Mouse (Mus musculus) heart, postnatal 10 days (tissue): ENCODE results near the gene Hoxb2. TPM values are rescaled to one million over a fixed set of nuclear protein-coding genes. Genes with fewer than 3 reads are reported as not detected.
A peak's percentile ranks its signal among the peaks of the same experiment; 100 is the strongest.

ENCODE experiments used
- DNase-seq, 2 experiments: peaks; one replicate each; pipeline ENCODE4 v3.0.0; 2021
- intact Hi-C: fragments of 180-260 bp; cut with DNase I; formaldehyde crosslinking; loops from one replicate; pipeline ENCODE4 v1.15.1; 2025
- total RNA-seq, 2 experiments: library from RNA; stranded (reverse); gene quantifications; 2 replicates each; pipeline ENCODE4 v1.2.3; 2021

Hoxb2 gene
- total RNA-seq, 2 experiments from 2014 or later, result 1.6 to 1.7 TPM

GRCm38 (mm10) chr11:96348141-96348928 is 2.0 kb upstream of the Hoxb2 start:
- DNase-seq, result no peak
- intact Hi-C loops, result no loop called here

- DNase-seq, result no peak
These were observed 1.3 kb upstream of the Hoxb2 start for GRCm38 (mm10) chr11:96348988-96349387.

GRCm38 (mm10) chr11:96349491-96350340 is 609 bp upstream of the Hoxb2 start:
- DNase-seq, result no peak
- intact Hi-C loops, result loop anchor here (5.0 to 10.0 kb wide), 2 partner anchors 58 to 165 kb away; no protein-coding TSS in a partner anchor

More at GRCm38 (mm10) chr11:96348988-96349387, 1.3 kb upstream of the Hoxb2 start:
- intact Hi-C loops, result no loop called here

- intact Hi-C loops, result loop anchor here (5.0 to 10.0 kb wide), 2 partner anchors 57 to 166 kb away; no protein-coding TSS in a partner anchor
These were observed 466 bp downstream of the Hoxb2 start for GRCm38 (mm10) chr11:96350791-96351190.

GRCm38 (mm10) chr11:96351312-96351711 is 987 bp downstream of the Hoxb2 start:
- DNase-seq, result no peak
- intact Hi-C loops, result loop anchor here (5.0 to 10.0 kb wide), 2 partner anchors 56 to 167 kb away; no protein-coding TSS in a partner anchor

More at GRCm38 (mm10) chr11:96350791-96351190, 466 bp downstream of the Hoxb2 start:
- DNase-seq, result no peak

- intact Hi-C loops, result loop anchor here (2.0 to 10.0 kb wide), 3 partner anchors 37 to 167 kb away; no protein-coding TSS in a partner anchor
- no peak for DNase-seq
These were observed 1.5 kb downstream of the Hoxb2 start for GRCm38 (mm10) chr11:96351831-96352230.

GRCm38 (mm10) chr11:96352691-96353521 is 2.6 kb downstream of the Hoxb2 start:
- intact Hi-C loops, result loop anchor here (2.0 to 10.0 kb wide), 3 partner anchors 38 to 168 kb away; no protein-coding TSS in a partner anchor
- peak; percentile 52 to 53 for DNase-seq

- intact Hi-C loops, result loop anchor here (2.0 to 10.0 kb wide), 3 partner anchors 39 to 169 kb away; no protein-coding TSS in a partner anchor
- DNase-seq, result no peak
These were observed 3.2 kb downstream of the Hoxb2 start for GRCm38 (mm10) chr11:96353522-96353841.

- no peak for DNase-seq
- intact Hi-C loops, result loop anchor here (2.0 to 10.0 kb wide), 3 partner anchors 39 to 169 kb away; no protein-coding TSS in a partner anchor
These were observed 3.6 kb downstream of the Hoxb2 start for GRCm38 (mm10) chr11:96353939-96354338.

GRCm38 (mm10) chr11:96354376-96354775 is 4.1 kb downstream of the Hoxb2 start:
- intact Hi-C loops, result loop anchor here (5.0 to 10.0 kb wide), 2 partner anchors 53 to 170 kb away; no protein-coding TSS in a partner anchor
- peak in 1 of 2 experiments; percentile 35 for DNase-seq

- intact Hi-C loops, result loop anchor here (5.0 to 10.0 kb wide), 2 partner anchors 52 to 170 kb away; no protein-coding TSS in a partner anchor
- no peak for DNase-seq
These were observed 4.5 kb downstream of the Hoxb2 start for GRCm38 (mm10) chr11:96354801-96355311.

GRCm38 (mm10) chr11:96363807-96364206 is 13.5 kb downstream of the Hoxb2 start:
- no peak for DNase-seq
- intact Hi-C loops, result no loop called here

GRCm38 (mm10) chr11:96365441-96366091 is 15.2 kb downstream of the Hoxb2 start, which contains the start of gene Hoxb1:
Gene Hoxb1, plus strand, starts transcription at chr11:96365752.
- DNase-seq, result no peak
- intact Hi-C loops, result no loop called here

GRCm38 (mm10) chr11:96366092-96367041 is 16.0 kb downstream of the Hoxb2 start:
- intact Hi-C loops, result no loop called here
- no peak for DNase-seq

GRCm38 (mm10) chr11:96367141-96367540 is 16.8 kb downstream of the Hoxb2 start:
- no peak for DNase-seq
- intact Hi-C loops, result no loop called here

- intact Hi-C loops, result no loop called here
- no peak for DNase-seq
These were observed 18.4 kb downstream of the Hoxb2 start for GRCm38 (mm10) chr11:96368686-96369085.

- DNase-seq, result no peak
- intact Hi-C loops, result no loop called here
These were observed 18.8 kb downstream of the Hoxb2 start for GRCm38 (mm10) chr11:96369140-96369539.

- DNase-seq, result no peak
- intact Hi-C loops, result no loop called here
These were observed 21.4 kb downstream of the Hoxb2 start for GRCm38 (mm10) chr11:96371726-96372125.
